Mouse (Mus musculus): ENCODE results near the gene H2-K1. TPM values are rescaled to one million over a fixed set of nuclear protein-coding genes. Genes with fewer than 3 reads are reported as not detected.
"Not testable (repeated sequence)": the region's sequence is repeated elsewhere in the genome, so short reads cannot be mapped to it uniquely, and the experiment has no call there.

Gene H2-K1
- total RNA-seq, 2 experiments from 2014 or later: 14.4 to 15.9 TPM

- DNase-seq (ENCODE audit: low spot score in 2 of 2): no peak
Measured at GRCm38 (mm10) chr17:33956336-33956735, 43.8 kb downstream of the H2-K1 start.

GRCm38 (mm10) chr17:33955555-33956214 is 44.5 kb downstream of the H2-K1 start, which contains the start of the genes Vps52 and Rps18:
Gene Vps52 (plus strand): TSS chr17:33955812.
Gene Rps18 (minus strand): TSS chr17:33956001.
- DNase-seq (ENCODE audit: low spot score in 2 of 2): peak; percentile 95 to 99

GRCm38 (mm10) chr17:33954646-33955554 is 45.2 kb downstream of the H2-K1 start:
- DNase-seq (ENCODE audit: low spot score in 2 of 2): no peak

- no peak for DNase-seq (ENCODE audit: low spot score in 2 of 2)
Measured at GRCm38 (mm10) chr17:33953961-33954565, 46.1 kb downstream of the H2-K1 start.

GRCm38 (mm10) chr17:33953310-33953709 is 46.8 kb downstream of the H2-K1 start:
- no peak for DNase-seq (ENCODE audit: low spot score in 2 of 2)

- no peak for DNase-seq (ENCODE audit: low spot score in 2 of 2)
Measured at GRCm38 (mm10) chr17:33952879-33953278, 47.3 kb downstream of the H2-K1 start.

GRCm38 (mm10) chr17:33952015-33952414 is 48.1 kb downstream of the H2-K1 start:
- not testable (repeated sequence) for DNase-seq (ENCODE audit: low spot score in 2 of 2)

- peak; percentile 65 to 79 for DNase-seq (ENCODE audit: low spot score in 2 of 2)
Measured at GRCm38 (mm10) chr17:33951021-33951946, 48.9 kb downstream of the H2-K1 start, which contains the start of gene B3galt4. Gene B3galt4 (minus strand): TSS chr17:33951488.

GRCm38 (mm10) chr17:33950131-33950625 is 50.0 kb downstream of the H2-K1 start:
- DNase-seq (ENCODE audit: low spot score in 2 of 2): no peak

- no peak for DNase-seq (ENCODE audit: low spot score in 2 of 2)
Measured at GRCm38 (mm10) chr17:33948905-33949537, 51.1 kb downstream of the H2-K1 start.

GRCm38 (mm10) chr17:33948090-33948904 is 51.9 kb downstream of the H2-K1 start:
- DNase-seq (ENCODE audit: low spot score in 2 of 2): no peak

GRCm38 (mm10) chr17:33947430-33948089 is 52.6 kb downstream of the H2-K1 start:
- DNase-seq (ENCODE audit: low spot score in 2 of 2): no peak

Small RNA genes within 50 kb of the gene (microRNA-seq; reads per million reads assigned to microRNA genes)
- 0 to 0.68 reads per million in 2 experiments for gene Mir219a-1
- gene Mir219c: 0 reads per million in 2 experiments

Other genes starting within 250 kb of the H2-K1 start
- gene Rab11b, start 239.8 kb downstream of the H2-K1 start, total RNA-seq (2021): 100 to 1,000 TPM; 281 to 286 TPM
- gene Angptl4, start 218.5 kb downstream of the H2-K1 start, total RNA-seq (2021): 1 to 10 TPM; 4.8 to 5.8 TPM
- gene Kank3, start 189.8 kb downstream of the H2-K1 start, total RNA-seq (2021): 10 to 100 TPM; 45.2 to 48.1 TPM
- 100 to 1,000 TPM; 776 to 830 TPM for gene Rps28, start 175.8 kb downstream of the H2-K1 start, total RNA-seq (2021)
- gene Ndufa7, start 175.8 kb downstream of the H2-K1 start, total RNA-seq (2021): 100 to 1,000 TPM; 209 to 232 TPM
- 10 to 100 TPM; 25.9 to 28.8 TPM for gene Cd320, start 157.3 kb downstream of the H2-K1 start, total RNA-seq (2021)
- not detected for gene Gm7029, start 126.5 kb downstream of the H2-K1 start, total RNA-seq (2021)
- 1 to 10 TPM; 2.9 to 4.5 TPM for gene Kifc1, start 109.7 kb downstream of the H2-K1 start, total RNA-seq (2021)
- gene Platr17, start 95.2 kb downstream of the H2-K1 start, total RNA-seq (2021): under 1 TPM in 1 of 2 experiments, not detected in 1; 0.50 TPM
- gene Daxx, start 90.9 kb downstream of the H2-K1 start, total RNA-seq (2021): 10 to 100 TPM; 28.0 to 28.6 TPM
- gene Tapbp, start 84.4 kb downstream of the H2-K1 start, total RNA-seq (2021): 10 to 100 TPM; 27.4 to 34.4 TPM
- 10 to 100 TPM; 30.5 to 34.0 TPM for gene Zbtb22, start 84.4 kb downstream of the H2-K1 start, total RNA-seq (2021)
- gene Rgl2, start 70.8 kb downstream of the H2-K1 start, total RNA-seq (2021): 10 to 100 TPM; 67.0 to 68.9 TPM
- 10 to 100 TPM; 89.3 to 93.4 TPM for gene Pfdn6, start 60.0 kb downstream of the H2-K1 start, total RNA-seq (2021)
- 10 to 100 TPM; 17.5 to 18.5 TPM for gene Wdr46, start 59.7 kb downstream of the H2-K1 start, total RNA-seq (2021)
- 1 to 10 TPM; 5.4 to 6.8 TPM for gene B3galt4, start 48.9 kb downstream of the H2-K1 start, total RNA-seq (2021)
- 10 to 100 TPM; 78.5 to 84.4 TPM for gene Vps52, start 44.5 kb downstream of the H2-K1 start, total RNA-seq (2021)
- 100 to 1,000 TPM; 356 to 380 TPM for gene Rps18, start 44.3 kb downstream of the H2-K1 start, total RNA-seq (2021)
- 10 to 100 TPM; 32.5 to 37.8 TPM for gene Ring1, start 24.3 kb upstream of the H2-K1 start, total RNA-seq (2021)
- 10 to 100 TPM; 48.0 to 48.7 TPM for gene H2-Ke6, start 27.7 kb upstream of the H2-K1 start, total RNA-seq (2021)
- 10 to 100 TPM; 91.2 to 97.5 TPM for gene Slc39a7, start 31.3 kb upstream of the H2-K1 start, total RNA-seq (2021)
- gene Rxrb, start 31.5 kb upstream of the H2-K1 start, total RNA-seq (2021): 10 to 100 TPM; 70.9 to 72.1 TPM
- gene Col11a2, start 39.1 kb upstream of the H2-K1 start, total RNA-seq (2021): 10 to 100 TPM; 26.8 to 27.4 TPM
- not detected for gene H2-Oa, start 92.0 kb upstream of the H2-K1 start, total RNA-seq (2021)
- 10 to 100 TPM; 36.8 to 38.0 TPM for gene H2-DMa, start 119.2 kb upstream of the H2-K1 start, total RNA-seq (2021)
- 100 to 1,000 TPM; 248 to 278 TPM for gene Brd2, start 122.3 kb upstream of the H2-K1 start, total RNA-seq (2021)
- gene H2-DMb2, start 143.0 kb upstream of the H2-K1 start, total RNA-seq (2021): 1 to 10 TPM in 1 of 2 experiments, under 1 TPM in 1; 0.55 to 1.0 TPM
- under 1 TPM; 0.65 to 0.98 TPM for gene H2-DMb1, start 152.7 kb upstream of the H2-K1 start, total RNA-seq (2021)
- 1 to 10 TPM; 2.8 to 3.2 TPM for gene Tap1, start 187.2 kb upstream of the H2-K1 start, total RNA-seq (2021)
- 1 to 10 TPM; 1.1 to 1.8 TPM for gene Psmb9, start 187.4 kb upstream of the H2-K1 start, total RNA-seq (2021)
- gene Psmb8, start 197.4 kb upstream of the H2-K1 start, total RNA-seq (2021): 1 to 10 TPM; 2.5 to 2.6 TPM
- gene Tap2, start 203.2 kb upstream of the H2-K1 start, total RNA-seq (2021): 1 to 10 TPM; 5.7 to 5.9 TPM
- under 1 TPM in 1 of 2 experiments, not detected in 1; 0.69 TPM for gene H2-Ob, start 238.6 kb upstream of the H2-K1 start, total RNA-seq (2021)

Measured in layer of hippocampus, postnatal 14 days (tissue).